Mouse (Mus musculus) spleen, postnatal 4 days (tissue): Measurements from ENCODE around the gene Jmy.
A peak's percentile ranks its signal among the peaks of the same experiment; 100 is the strongest.

Experiments
- DNase-seq, 2 experiments: peaks; one replicate each; pipeline ENCODE4 v3.0.0; 2022; ENCODE audit warnings: low spot score in 2 of 2

The Jmy gene

DNA sequence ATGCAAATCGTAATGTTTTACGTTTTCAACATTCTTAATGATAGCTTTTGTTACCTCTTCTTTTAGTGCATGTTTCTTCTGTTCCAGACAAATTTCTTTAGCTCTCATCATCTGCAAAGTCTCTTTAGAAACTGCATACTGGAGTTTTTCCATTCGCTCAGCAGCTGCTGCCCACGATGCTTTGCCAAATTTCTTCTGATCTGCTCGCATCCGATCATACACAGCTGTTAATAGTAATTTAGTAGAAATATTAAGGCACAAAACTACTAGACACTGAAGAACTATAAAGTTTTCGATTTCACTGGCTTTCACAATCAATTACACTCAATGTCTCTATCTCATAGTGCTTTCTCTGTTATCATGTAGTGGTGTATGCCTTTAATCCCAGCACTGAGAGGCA lies 40.0 kb downstream of the Jmy start:
- no peak for DNase-seq

- DNase-seq, result no peak
These were observed 41.0 kb downstream of the Jmy start for GRCm38 (mm10) chr13:93458616-93459015.

DNA sequence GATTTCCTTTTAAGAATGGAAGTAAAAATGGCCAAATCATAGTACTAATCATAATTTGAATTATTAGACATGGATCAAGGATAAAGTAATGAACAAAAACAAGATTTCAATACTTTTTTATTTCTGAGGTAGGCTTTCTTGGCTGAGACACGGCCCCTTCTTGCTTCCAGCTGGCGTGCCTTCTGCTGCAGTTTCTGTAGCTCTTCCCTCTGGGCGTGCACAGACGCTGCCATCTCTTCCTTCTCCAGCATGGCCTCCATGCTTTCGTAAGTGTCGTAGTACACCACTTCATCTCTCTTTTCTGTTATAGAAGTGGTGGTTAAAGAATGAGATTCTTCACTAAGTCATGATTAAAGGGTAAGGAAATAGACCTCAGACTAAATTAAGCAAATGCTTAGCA lies 46.3 kb downstream of the Jmy start:
- DNase-seq, result no peak

DNA sequence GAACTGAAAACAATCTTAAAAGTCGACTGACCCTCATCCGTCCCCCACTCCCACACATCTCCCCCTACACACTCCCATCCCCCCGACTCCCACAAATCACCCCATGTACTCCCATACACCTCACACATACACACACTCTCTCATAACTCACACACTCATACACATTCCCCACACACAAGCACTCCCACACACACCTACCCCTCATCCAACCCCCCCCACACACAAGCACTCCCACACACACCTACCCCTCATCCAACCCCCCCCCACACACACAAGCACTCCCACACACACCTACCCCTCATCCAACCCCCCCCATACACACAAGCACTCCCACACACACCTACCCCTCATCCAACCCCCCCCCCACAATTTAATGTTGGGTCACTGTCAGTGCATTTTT lies 59.4 kb downstream of the Jmy start:
- no peak for DNase-seq

DNA sequence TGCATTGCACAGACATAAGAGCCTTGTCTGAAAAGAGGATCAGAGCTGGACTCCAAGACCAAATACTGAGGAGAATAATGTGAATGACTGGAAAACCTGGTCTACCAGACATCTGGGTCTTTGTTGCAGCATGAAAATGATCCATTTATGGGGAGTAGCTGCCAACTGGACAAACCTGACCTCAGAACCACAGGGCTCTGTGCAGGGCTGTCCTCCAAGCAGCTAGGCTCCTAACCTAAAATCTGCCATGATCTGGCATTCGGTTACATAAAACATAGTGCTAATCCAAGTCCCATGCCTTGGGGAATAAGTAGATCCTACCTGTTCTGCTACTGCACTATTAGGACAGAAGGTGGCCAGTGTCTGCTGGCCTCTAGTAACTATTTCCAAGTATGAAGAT lies 70.4 kb downstream of the Jmy start:
- no peak for DNase-seq

GRCm38 (mm10) chr13:93427920-93428876 lies 71.4 kb downstream of the Jmy start:
- DNase-seq, result peak in 1 of 2 experiments; percentile 22

DNA sequence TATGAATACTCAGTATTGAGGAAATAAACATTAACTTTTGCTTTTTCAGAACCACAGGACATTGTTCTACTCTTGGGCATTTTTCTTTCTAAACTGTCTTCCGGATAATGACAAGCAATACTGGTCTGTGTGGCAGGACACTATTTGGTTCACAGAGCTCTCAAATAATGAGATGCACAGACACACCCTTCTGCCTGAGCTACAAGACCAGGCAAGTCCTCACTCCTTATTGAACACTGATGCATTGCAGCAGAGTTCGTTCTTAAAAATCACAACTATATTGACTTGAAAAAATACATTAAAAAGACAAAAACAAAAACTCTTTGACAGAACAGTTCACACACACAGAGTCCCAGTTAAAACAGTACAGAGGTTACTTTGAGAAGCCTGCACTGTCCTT lies 76.4 kb downstream of the Jmy start:
- DNase-seq, result no peak

DNA sequence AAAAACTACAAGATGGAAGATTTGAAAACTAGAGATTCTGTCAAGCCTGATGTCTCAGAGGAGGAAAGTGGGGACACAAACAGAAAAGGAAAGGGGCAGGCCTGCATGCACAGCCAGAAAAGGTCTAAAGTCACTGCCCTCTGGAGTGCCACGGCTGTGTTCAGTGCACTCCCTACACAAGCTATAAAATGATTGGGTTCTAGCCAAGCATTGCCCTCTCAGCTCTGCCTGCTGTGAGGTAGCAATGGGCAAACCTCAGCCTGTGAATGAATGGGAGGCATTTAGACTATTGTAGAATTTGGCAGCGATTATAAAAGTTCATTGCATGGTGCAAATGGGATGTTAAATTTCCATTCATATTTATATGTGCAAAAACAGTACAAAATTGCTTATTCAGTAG lies 79.8 kb downstream of the Jmy start:
- DNase-seq, result no peak

DNA sequence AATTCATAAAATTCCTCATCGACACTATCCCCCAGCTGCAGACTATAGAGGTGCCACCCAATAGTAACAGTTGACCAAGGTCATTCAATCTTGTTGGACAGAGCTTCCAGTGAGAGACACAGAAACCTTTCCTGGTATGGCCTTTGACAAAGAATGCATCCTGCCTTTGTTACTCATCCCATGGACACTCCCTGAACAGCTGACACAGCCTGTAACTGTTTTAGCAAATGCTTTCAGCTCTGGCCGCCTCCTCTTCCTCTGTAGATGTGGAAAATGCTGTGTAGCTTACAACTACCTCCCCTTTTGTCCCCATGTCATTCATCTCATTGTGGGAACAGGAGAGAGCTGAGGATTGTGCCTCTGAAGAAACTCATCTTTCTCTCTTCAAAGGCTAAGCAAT lies 81.3 kb downstream of the Jmy start:
- no peak for DNase-seq

GRCm38 (mm10) chr13:93415055-93415454 lies 84.6 kb downstream of the Jmy start:
- no peak for DNase-seq

GRCm38 (mm10) chr13:93410343-93410742 lies 89.3 kb downstream of the Jmy start:
- no peak for DNase-seq

DNA sequence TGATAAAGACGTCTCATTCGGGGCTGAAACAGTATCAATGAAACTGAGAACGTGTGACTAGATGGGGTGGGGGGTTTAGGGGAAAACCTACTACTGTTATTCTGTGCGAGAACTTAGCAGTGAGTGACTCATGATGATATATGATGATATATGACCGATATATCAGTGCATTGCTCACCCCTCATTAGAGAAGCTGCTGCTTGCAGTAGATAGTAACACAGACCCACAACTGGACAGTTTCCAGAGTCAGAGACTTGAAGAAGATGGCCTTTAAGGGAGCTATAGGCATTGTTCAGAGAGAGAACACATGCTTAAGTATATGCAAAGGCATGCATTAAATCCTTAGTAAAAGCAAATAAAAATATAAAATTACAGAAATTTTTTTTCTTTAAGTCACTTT lies 92.8 kb downstream of the Jmy start:
- no peak for DNase-seq

DNA sequence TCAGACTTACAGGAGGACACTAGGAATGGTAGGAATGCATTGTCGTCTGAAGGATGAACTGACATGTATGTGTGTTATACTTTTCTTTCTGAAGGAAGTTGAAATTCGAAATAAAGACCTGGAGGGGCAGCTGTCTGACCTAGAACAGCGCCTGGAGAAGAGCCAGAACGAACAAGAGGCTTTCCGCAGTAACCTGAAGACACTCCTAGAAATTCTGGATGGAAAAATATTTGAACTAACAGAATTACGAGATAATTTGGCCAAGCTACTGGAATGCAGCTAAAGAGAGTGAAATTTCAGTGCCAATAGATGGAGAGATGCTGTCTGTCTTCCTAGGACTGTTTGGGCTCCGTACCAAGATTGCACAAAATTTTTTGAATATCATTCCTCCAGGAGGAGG lies 97.7 kb downstream of the Jmy start:
- no peak for DNase-seq

DNA sequence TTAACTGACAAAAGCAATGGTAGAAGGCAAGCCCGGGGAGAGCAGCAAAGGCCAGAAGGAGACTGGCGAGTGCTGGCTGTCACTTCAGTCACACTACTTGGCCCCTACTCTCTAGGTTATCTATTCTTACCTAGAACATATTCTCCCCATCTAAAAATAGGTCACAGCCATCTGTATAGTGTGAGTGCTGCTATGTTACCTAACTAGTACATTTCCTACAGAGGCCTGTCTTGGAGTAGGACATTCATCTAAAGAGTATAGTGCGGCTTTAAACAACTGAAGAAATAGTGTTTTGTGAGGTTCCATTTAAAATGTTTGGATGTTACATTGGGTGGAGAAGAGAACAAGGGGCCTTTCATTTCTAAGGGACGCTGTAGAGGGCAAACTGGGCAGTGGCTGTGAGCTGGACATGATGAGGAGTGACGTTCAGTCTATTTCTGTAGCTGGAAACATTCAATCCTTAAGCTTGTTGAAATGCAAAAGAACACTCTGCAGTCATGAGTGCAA lies 99.8 kb downstream of the Jmy start:
- no peak for DNase-seq

DNA sequence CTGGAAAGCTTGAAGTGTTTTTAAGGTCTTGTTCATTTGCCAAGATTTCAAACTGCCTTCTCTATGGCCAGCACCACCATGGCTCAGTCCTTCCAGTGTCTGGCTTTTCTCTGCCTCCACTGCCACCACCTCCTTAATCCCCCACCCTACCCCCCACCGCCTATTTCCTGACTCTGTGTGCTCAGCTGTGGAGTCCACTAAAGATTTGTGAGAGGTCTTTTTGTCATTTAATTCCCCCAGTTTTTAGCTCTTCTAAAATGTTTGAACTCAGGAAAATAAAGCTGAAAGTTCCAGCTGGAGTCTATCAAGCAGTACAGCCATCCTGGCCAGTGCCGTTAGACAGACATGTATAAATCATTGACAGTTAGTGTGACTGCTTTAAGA lies 110.4 kb downstream of the Jmy start:
- no peak for DNase-seq

DNA sequence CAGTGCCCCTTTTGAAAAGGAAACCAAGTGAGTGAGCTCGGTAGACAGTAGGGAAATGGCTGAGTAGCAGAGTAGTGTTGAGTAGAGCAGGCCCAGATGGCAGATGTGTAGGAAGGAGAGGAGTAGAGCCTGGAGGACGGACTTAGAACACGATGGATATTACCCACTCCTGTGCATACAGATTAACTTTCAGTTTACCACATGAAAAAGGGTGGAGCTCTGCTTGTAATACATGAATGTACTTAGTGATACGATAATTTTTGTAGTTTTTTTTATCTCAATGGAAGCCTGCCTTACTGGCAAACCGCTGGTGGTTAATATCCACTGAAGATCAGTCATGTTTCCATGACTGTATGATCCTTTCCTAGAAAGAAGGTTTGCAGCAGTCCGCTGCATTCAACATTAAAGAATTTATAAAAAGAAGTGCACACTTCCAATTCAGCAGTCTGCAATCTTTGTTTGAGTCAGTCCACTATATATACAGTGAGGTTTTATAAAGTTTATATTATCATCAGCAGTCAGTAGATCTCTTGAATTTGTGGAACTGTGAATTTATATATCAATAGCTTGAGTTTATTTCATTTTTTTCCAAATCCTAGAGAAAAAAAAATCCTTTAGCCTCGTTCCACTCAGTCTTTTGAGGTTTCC lies 110.9 kb downstream of the Jmy start:
- no peak for DNase-seq

- peak in 1 of 2 experiments; percentile 61 for DNase-seq
These were observed 112.2 kb downstream of the Jmy start for GRCm38 (mm10) chr13:93387440-93387839.

GRCm38 (mm10) chr13:93385147-93385546 lies 114.5 kb downstream of the Jmy start:
- DNase-seq, result no peak

DNA sequence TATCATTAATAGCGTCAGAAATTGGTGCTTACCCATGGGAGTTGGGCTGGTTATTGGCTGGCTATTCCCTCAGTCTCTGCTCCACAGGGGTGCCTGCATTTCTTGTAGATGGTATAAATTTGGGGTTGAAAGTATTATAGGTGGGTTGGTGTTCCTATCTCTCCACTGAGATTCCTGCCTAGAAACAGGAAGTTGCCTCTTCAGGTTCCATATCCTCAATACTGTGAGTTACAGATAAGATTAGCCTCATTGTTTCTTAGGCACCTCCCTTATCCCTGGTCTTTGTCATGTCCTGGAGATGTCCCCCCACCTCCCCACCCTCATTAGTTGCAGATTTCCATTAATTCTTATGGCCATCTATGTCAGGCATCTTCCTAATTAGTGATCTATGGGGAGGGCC lies 115.1 kb downstream of the Jmy start:
- no peak for DNase-seq

- DNase-seq, result no peak
These were observed 116.0 kb downstream of the Jmy start for GRCm38 (mm10) chr13:93383620-93384019.

DNA sequence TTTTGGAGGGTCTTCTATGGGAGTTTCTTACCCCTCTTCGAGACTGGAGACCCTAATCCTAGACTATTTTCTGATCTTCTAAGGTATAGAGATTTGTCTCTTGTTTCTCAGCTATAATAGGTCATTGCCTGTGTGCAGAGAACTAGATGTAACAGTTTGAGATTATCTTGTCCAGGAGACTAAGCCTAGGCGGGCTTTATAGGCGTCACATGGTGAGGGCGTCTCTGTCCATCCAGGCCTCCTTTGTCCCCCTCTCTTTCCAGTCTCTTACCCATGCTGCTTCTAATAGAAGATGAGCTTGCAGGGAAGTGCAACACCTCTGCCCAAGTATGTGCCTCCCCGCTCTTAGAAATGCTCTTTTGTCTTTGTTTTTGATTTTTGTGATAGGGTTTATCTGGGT lies 116.5 kb downstream of the Jmy start:
- no peak for DNase-seq

GRCm38 (mm10) chr13:93381301-93381700 lies 118.3 kb downstream of the Jmy start:
- DNase-seq, result peak in 1 of 2 experiments; percentile 50
